Mouse (Mus musculus): ENCODE measurements at regions not wholly inside any gene's neighbourhood (a gene's known extent, or its start where the extent isn't known, plus 50 kb on each side); places are given as distances from the start of the nearest gene placed in this dataset.

GRCm38 (mm10) chr3:119996258-119996988 is 212.2 kb upstream of the Ptbp2 start:
- ATAC-seq (replicated peaks; ENCODE audit: low FRiP score) (no peak), DNase-seq (ENCODE audit: low spot score) (no peak)
- no peaks in the 10 kb centered on the region for H3K36me3 ChIP-seq (ENCODE audit: control insufficient read depth, insufficient read depth, low read length)
- H3K9me3 ChIP-seq (ENCODE audit: control insufficient read depth, low read length), result no peaks in the 10 kb centered on the region
- H3K4me3 ChIP-seq (ENCODE audit: low read depth, low read length), result no peak overlapping the region
- H3K9ac ChIP-seq (ENCODE audit: low read length), result no peak overlapping the region
- no peak overlapping the region for H3K4me2 ChIP-seq (ENCODE audit: low read depth, low read length, severe bottlenecking)
- no peaks in the 10 kb centered on the region for H3K27me3 ChIP-seq (ENCODE audit: control insufficient read depth, insufficient read depth, low read length)
- 73% methylated on average over 9 of the region's 9 CpGs for WGBS
- no peaks in the 10 kb centered on the region for H3K4me1 ChIP-seq (replicated peaks; ENCODE audit: control insufficient read depth, insufficient read depth, low read length)
- H3K27ac ChIP-seq (ENCODE audit: low read depth, low read length), result no peak overlapping the region

GRCm38 (mm10) chr3:119995781-119996180 is 211.5 kb upstream of the Ptbp2 start:
- H3K4me2 ChIP-seq (ENCODE audit: low read depth, low read length, severe bottlenecking), result no peak overlapping the region
- H3K4me3 ChIP-seq (ENCODE audit: low read depth, low read length), result no peak overlapping the region
- 0 out of 2 replicates have a peak, but pooled peaks have one; percentile 36 for ATAC-seq (replicated peaks; ENCODE audit: low FRiP score)
- H3K27me3 ChIP-seq (ENCODE audit: control insufficient read depth, insufficient read depth, low read length), result no peaks in the 10 kb centered on the region
- no peaks in the 10 kb centered on the region for H3K4me1 ChIP-seq (replicated peaks; ENCODE audit: control insufficient read depth, insufficient read depth, low read length)
- no peaks in the 10 kb centered on the region for H3K9me3 ChIP-seq (ENCODE audit: control insufficient read depth, low read length)
- no peak for DNase-seq (ENCODE audit: low spot score)
- WGBS, result 63% methylated on average over 4 of the region's 4 CpGs
- no peaks in the 10 kb centered on the region for H3K36me3 ChIP-seq (ENCODE audit: control insufficient read depth, insufficient read depth, low read length)
- no peak overlapping the region for H3K27ac ChIP-seq (ENCODE audit: low read depth, low read length)
- no peak overlapping the region for H3K9ac ChIP-seq (ENCODE audit: low read length)

- Histone ChIP-seq H3K4me1 (replicated peaks; ENCODE audit: control insufficient read depth, insufficient read depth, low read length) (no peaks in the 10 kb centered on the region), H3K4me2 (ENCODE audit: low read depth, low read length, severe bottlenecking) (no peak overlapping the region), H3K36me3 (ENCODE audit: control insufficient read depth, insufficient read depth, low read length) (no peaks in the 10 kb centered on the region), H3K9me3 (ENCODE audit: control insufficient read depth, low read length) (no peaks in the 10 kb centered on the region), H3K9ac (ENCODE audit: low read length) (no peak overlapping the region), H3K27me3 (ENCODE audit: control insufficient read depth, insufficient read depth, low read length) (no peaks in the 10 kb centered on the region), H3K4me3 (ENCODE audit: low read depth, low read length) (no peak overlapping the region), H3K27ac (ENCODE audit: low read depth, low read length) (no peak overlapping the region)
- WGBS, result 64% methylated on average over 3 of the region's 3 CpGs
- DNase-seq (ENCODE audit: low spot score) (no peak), ATAC-seq (replicated peaks; ENCODE audit: low FRiP score) (no peak)
Measured at GRCm38 (mm10) chr3:119987245-119987852, 203.1 kb upstream of the Ptbp2 start.

DNA sequence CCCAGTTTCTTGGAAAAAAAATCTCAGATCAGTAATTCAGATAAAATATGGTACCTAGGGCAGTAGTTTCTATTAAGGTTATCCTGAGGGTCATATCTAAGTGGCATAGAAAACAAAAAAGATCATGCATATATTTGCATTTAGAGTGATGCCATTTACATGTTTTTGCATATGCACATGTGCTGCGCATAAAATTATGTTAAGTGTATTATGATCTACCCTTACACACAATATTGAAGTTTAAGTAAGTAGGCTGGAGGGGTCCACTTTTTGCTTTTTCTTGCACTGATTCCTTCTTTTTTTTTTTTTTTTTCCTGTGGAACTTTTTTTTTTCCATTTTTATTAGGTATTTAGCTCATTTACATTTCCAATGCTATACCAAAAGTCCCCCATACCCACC is 193.1 kb upstream of the Ptbp2 start:
- no peaks in the 10 kb centered on the region for H3K9me3 ChIP-seq (ENCODE audit: control insufficient read depth, low read length)
- no peak for DNase-seq (ENCODE audit: low spot score)
- 91% methylated on average over 1 of the region's 1 CpGs for WGBS
- no peak for ATAC-seq (replicated peaks; ENCODE audit: low FRiP score)
- H3K27me3 ChIP-seq (ENCODE audit: control insufficient read depth, insufficient read depth, low read length), result no peaks in the 10 kb centered on the region
- no peaks in the 10 kb centered on the region for H3K4me1 ChIP-seq (replicated peaks; ENCODE audit: control insufficient read depth, insufficient read depth, low read length)
- H3K27ac ChIP-seq (ENCODE audit: low read depth, low read length), result no peak overlapping the region
- H3K9ac ChIP-seq (ENCODE audit: low read length), result no peak overlapping the region
- no peak overlapping the region for H3K4me3 ChIP-seq (ENCODE audit: low read depth, low read length)
- H3K36me3 ChIP-seq (ENCODE audit: control insufficient read depth, insufficient read depth, low read length), result no peaks in the 10 kb centered on the region
- H3K4me2 ChIP-seq (ENCODE audit: low read depth, low read length, severe bottlenecking), result no peak overlapping the region

DNA sequence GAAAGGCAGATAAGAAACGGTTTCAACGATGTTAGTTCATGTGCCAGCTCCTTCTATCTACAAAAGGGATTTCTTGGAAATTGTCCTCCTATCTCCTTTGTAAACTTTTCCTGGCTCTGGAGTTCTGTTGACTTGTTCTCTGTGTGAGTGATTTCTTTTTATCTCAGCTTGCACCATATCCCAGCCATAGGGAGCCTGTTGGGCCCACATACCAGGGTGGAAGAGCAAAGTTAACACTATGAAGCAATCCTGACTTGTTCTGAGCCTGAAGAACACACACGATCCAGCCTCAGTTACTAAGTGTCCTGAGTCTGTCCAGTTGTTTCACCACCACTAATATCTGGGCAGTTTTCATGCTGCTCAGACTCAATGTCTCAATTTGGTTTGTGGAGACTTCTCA is 192.1 kb upstream of the Ptbp2 start:
- ATAC-seq (replicated peaks; ENCODE audit: low FRiP score), result no peak
- Histone ChIP-seq H3K4me2 (ENCODE audit: low read depth, low read length, severe bottlenecking) (no peak overlapping the region), H3K4me1 (replicated peaks; ENCODE audit: control insufficient read depth, insufficient read depth, low read length) (no peaks in the 10 kb centered on the region), H3K9ac (ENCODE audit: low read length) (no peak overlapping the region), H3K27ac (ENCODE audit: low read depth, low read length) (no peak overlapping the region), H3K9me3 (ENCODE audit: control insufficient read depth, low read length) (no peaks in the 10 kb centered on the region), H3K36me3 (ENCODE audit: control insufficient read depth, insufficient read depth, low read length) (no peaks in the 10 kb centered on the region), H3K27me3 (ENCODE audit: control insufficient read depth, insufficient read depth, low read length) (no peaks in the 10 kb centered on the region), H3K4me3 (ENCODE audit: low read depth, low read length) (no peak overlapping the region)
- WGBS, result 91% methylated on average over 3 of the region's 3 CpGs
- no peak for DNase-seq (ENCODE audit: low spot score)

GRCm38 (mm10) chr3:119958799-119959467 is 174.7 kb upstream of the Ptbp2 start:
- H3K4me2 ChIP-seq (ENCODE audit: low read depth, low read length, severe bottlenecking), result no peak overlapping the region
- H3K27ac ChIP-seq (ENCODE audit: low read depth, low read length), result peak overlapping the region; percentile 19; the same call in 1 of the 2 replicates
- no peak overlapping the region for H3K4me3 ChIP-seq (ENCODE audit: low read depth, low read length)
- DNase-seq (ENCODE audit: low spot score) (no peak), ATAC-seq (replicated peaks; ENCODE audit: low FRiP score) (peak; percentile 73)
- H3K36me3 ChIP-seq (ENCODE audit: control insufficient read depth, insufficient read depth, low read length), result no peaks in the 10 kb centered on the region
- whole genome bisulfite sequencing, result 7% methylated on average over 5 of the region's 5 CpGs
- no peaks in the 10 kb centered on the region; the same call in 1 of the 2 replicates for H3K4me1 ChIP-seq (replicated peaks; ENCODE audit: control insufficient read depth, insufficient read depth, low read length)
- no peaks in the 10 kb centered on the region for H3K27me3 ChIP-seq (ENCODE audit: control insufficient read depth, insufficient read depth, low read length)
- no peak overlapping the region for H3K9ac ChIP-seq (ENCODE audit: low read length)
- no peaks in the 10 kb centered on the region for H3K9me3 ChIP-seq (ENCODE audit: control insufficient read depth, low read length)

GRCm38 (mm10) chr3:119957529-119957928 is 173.3 kb upstream of the Ptbp2 start:
- ATAC-seq (replicated peaks; ENCODE audit: low FRiP score) (no peak), DNase-seq (ENCODE audit: low spot score) (no peak)
- Histone ChIP-seq H3K36me3 (ENCODE audit: control insufficient read depth, insufficient read depth, low read length) (no peaks in the 10 kb centered on the region), H3K4me1 (replicated peaks; ENCODE audit: control insufficient read depth, insufficient read depth, low read length) (no peaks in the 10 kb centered on the region; the same call in 1 of the 2 replicates), H3K4me2 (ENCODE audit: low read depth, low read length, severe bottlenecking) (no peak overlapping the region), H3K27me3 (ENCODE audit: control insufficient read depth, insufficient read depth, low read length) (no peaks in the 10 kb centered on the region), H3K9me3 (ENCODE audit: control insufficient read depth, low read length) (no peaks in the 10 kb centered on the region), H3K27ac (ENCODE audit: low read depth, low read length) (no peak overlapping the region), H3K4me3 (ENCODE audit: low read depth, low read length) (no peak overlapping the region), H3K9ac (ENCODE audit: low read length) (no peak overlapping the region)
- 90% methylated on average over 8 of the region's 8 CpGs for WGBS

- Histone ChIP-seq H3K36me3 (ENCODE audit: control insufficient read depth, insufficient read depth, low read length) (no peaks in the 10 kb centered on the region), H3K4me2 (ENCODE audit: low read depth, low read length, severe bottlenecking) (no peak overlapping the region), H3K27ac (ENCODE audit: low read depth, low read length) (no peak overlapping the region), H3K9me3 (ENCODE audit: control insufficient read depth, low read length) (no peaks in the 10 kb centered on the region), H3K9ac (ENCODE audit: low read length) (no peak overlapping the region), H3K4me1 (replicated peaks; ENCODE audit: control insufficient read depth, insufficient read depth, low read length) (no peaks in the 10 kb centered on the region; the same call in 1 of the 2 replicates), H3K4me3 (ENCODE audit: low read depth, low read length) (no peak overlapping the region), H3K27me3 (ENCODE audit: control insufficient read depth, insufficient read depth, low read length) (no peaks in the 10 kb centered on the region)
- WGBS, result 85% methylated on average over 7 of the region's 7 CpGs
- ATAC-seq (replicated peaks; ENCODE audit: low FRiP score) (no peak), DNase-seq (ENCODE audit: low spot score) (no peak)
Measured at GRCm38 (mm10) chr3:119955745-119956615, 171.7 kb upstream of the Ptbp2 start.
